Comparison of ENCODE assay signal across 23 mouse cellular contexts in genomic region chr6:99892204-99892603, GRCm38 (mm10).
DNase-seq lines count a peak whose midpoint lies in the region; ATAC-seq and TF ChIP-seq lines count a peak whose summit lies in the region.
"Had no signal": no experiment of that assay in that cellular context is flagged by ENCODE, and none has a peak within 500 bp of the region (broad histone marks: within the 10 kb centered on the region; RNA-seq: fewer than 3 reads in every experiment).

No protein-coding gene starts in this region.

- WGBS in hindbrain, postnatal 0 days = 65% methylated on average over 9 of the region's 9 CpGs
- 80% methylated on average over 9 of the region's 9 CpGs for WGBS in hindbrain, embryonic 14.5 days
- WGBS in midbrain, postnatal 0 days = 88% methylated on average over 9 of the region's 9 CpGs
- 93% methylated on average over 9 of the region's 9 CpGs for WGBS in midbrain, embryonic 13.5 days

- TF ChIP-seq EP300 in ES-Bruce4 (IDR thresholded peaks at IDR 0.05; ENCODE audit: insufficient read depth, low read depth, low read length) = no peak

- H3K4me1 ChIP-seq in hindbrain, postnatal 0 days (ENCODE audit: insufficient read depth, low read length) = no peaks in the 10 kb centered on the region
- H3K4me1 ChIP-seq in hindbrain, embryonic 14.5 days (replicated peaks; ENCODE audit: control insufficient read depth, insufficient read depth, low read length) = no peaks in the 10 kb centered on the region
- 0 out of 2 replicates have a peak, but pooled peaks cover 2% of the 10 kb centered on the region for H3K4me1 ChIP-seq in midbrain, postnatal 0 days (ENCODE audit: insufficient read depth, low read length)
- peaks cover 10% of the 10 kb centered on the region for H3K4me1 ChIP-seq in midbrain, embryonic 13.5 days (replicated peaks)
- peaks cover 10% of the 10 kb centered on the region for H3K4me1 ChIP-seq in ES-Bruce4 (ENCODE audit: control insufficient read depth, insufficient read depth, low read length)

- no peak overlapping the region for H3K9ac ChIP-seq in hindbrain, postnatal 0 days (replicated peaks; ENCODE audit: low read length)
- H3K9ac ChIP-seq in hindbrain, embryonic 14.5 days = no peak overlapping the region
- H3K9ac ChIP-seq in midbrain, postnatal 0 days (replicated peaks; ENCODE audit: low read length, poor library complexity, severe bottlenecking) = no peak overlapping the region
- H3K9ac ChIP-seq in midbrain, embryonic 13.5 days (replicated peaks) = no peak overlapping the region
- no peak overlapping the region for H3K9ac ChIP-seq in ES-Bruce4 (ENCODE audit: low read depth, poor library complexity, severe bottlenecking)
- H3K9ac ChIP-seq: embryonic facial prominence, embryonic 13.5 days; embryonic facial prominence, embryonic 15.5 days; forebrain, embryonic 12.5 days had no signal

- ATAC-seq in hindbrain, postnatal 0 days = no peak
- no peak for ATAC-seq in hindbrain, embryonic 14.5 days (ENCODE audit: low FRiP score)
- no peak for ATAC-seq in midbrain, postnatal 0 days (ENCODE audit: low FRiP score)
- ATAC-seq in midbrain, embryonic 13.5 days = no peak
- ATAC-seq: forebrain, embryonic 14.5 days; forebrain, embryonic 16.5 days had no signal

- no peak for TF ChIP-seq POLR2A in ES-Bruce4 (IDR thresholded peaks at IDR 0.05; ENCODE audit: insufficient read depth, low read length)

- H3K9me3 ChIP-seq in hindbrain, postnatal 0 days (ENCODE audit: low read length) = no peaks in the 10 kb centered on the region
- H3K9me3 ChIP-seq in hindbrain, embryonic 14.5 days (ENCODE audit: control insufficient read depth, low read length) = no peaks in the 10 kb centered on the region
- H3K9me3 ChIP-seq in midbrain, postnatal 0 days (ENCODE audit: low read length) = no peaks in the 10 kb centered on the region
- no peaks in the 10 kb centered on the region for H3K9me3 ChIP-seq in midbrain, embryonic 13.5 days
- peaks cover 5% of the 10 kb centered on the region; the same call in 1 of the 2 replicates for H3K9me3 ChIP-seq in ES-Bruce4 (replicated peaks; ENCODE audit: control insufficient read depth, insufficient read depth, low read length, poor library complexity, severe bottlenecking)
- H3K9me3 ChIP-seq: embryonic facial prominence, embryonic 13.5 days; embryonic facial prominence, embryonic 15.5 days; forebrain, embryonic 10.5 days; forebrain, embryonic 12.5 days had no signal

- TF ChIP-seq CTCF in hindbrain, postnatal 0 days (IDR thresholded peaks at IDR 0.05; ENCODE audit: low read depth) = no peak
- TF ChIP-seq CTCF in midbrain, postnatal 0 days (IDR thresholded peaks at IDR 0.05) = no peak
- no peak for TF ChIP-seq CTCF in ES-Bruce4 (IDR thresholded peaks at IDR 0.05; ENCODE audit: low read depth, low read length)

- H3K27ac ChIP-seq in hindbrain, postnatal 0 days = no peak overlapping the region
- no peak overlapping the region for H3K27ac ChIP-seq in hindbrain, embryonic 14.5 days
- no peak overlapping the region for H3K27ac ChIP-seq in midbrain, postnatal 0 days (ENCODE audit: low read depth, low read length)
- H3K27ac ChIP-seq in midbrain, embryonic 13.5 days = no peak overlapping the region
- 0 out of 2 replicates have a peak overlapping the region, but pooled peaks have one; percentile 7 for H3K27ac ChIP-seq in ES-Bruce4 (ENCODE audit: insufficient read depth, low read length)
- H3K27ac ChIP-seq: embryonic facial prominence, embryonic 13.5 days; embryonic facial prominence, embryonic 15.5 days; forebrain, embryonic 10.5 days; forebrain, embryonic 12.5 days had no signal

- H3K36me3 ChIP-seq in hindbrain, postnatal 0 days (ENCODE audit: insufficient read depth, low read length) = no peaks in the 10 kb centered on the region
- no peaks in the 10 kb centered on the region for H3K36me3 ChIP-seq in hindbrain, embryonic 14.5 days (replicated peaks; ENCODE audit: control insufficient read depth, insufficient read depth)
- no peaks in the 10 kb centered on the region for H3K36me3 ChIP-seq in midbrain, postnatal 0 days (ENCODE audit: insufficient read depth, low read length)
- no peaks in the 10 kb centered on the region for H3K36me3 ChIP-seq in midbrain, embryonic 13.5 days
- H3K36me3 ChIP-seq in ES-Bruce4 (ENCODE audit: control insufficient read depth, insufficient read depth, low read length, poor library complexity, severe bottlenecking) = no peaks in the 10 kb centered on the region
- H3K36me3 ChIP-seq: embryonic facial prominence, embryonic 13.5 days; embryonic facial prominence, embryonic 15.5 days; forebrain, embryonic 10.5 days; forebrain, embryonic 12.5 days had no signal

- peak; percentile 32 for DNase-seq in hindbrain, postnatal 0 days (ENCODE audit: low spot score)
- no peak for DNase-seq in hindbrain, embryonic 14.5 days (ENCODE audit: low spot score)
- DNase-seq in kidney, adult 18-20 months = peak; percentile 13
- DNase-seq in kidney, postnatal 10 days = no peak
- DNase-seq in midbrain, postnatal 0 days (ENCODE audit: low spot score) = peak; percentile 24
- no peak for DNase-seq in ovary, adult 18-20 months (ENCODE audit: low spot score)
- DNase-seq: adrenal gland, adult 2 months; adrenal gland, postnatal 10 days; adrenal gland, postnatal 25 days; cerebellum, adult 11 months; cerebellum, adult 18-20 months; cerebellum, adult 8-10 months; cerebellum, postnatal 36 days; embryo, embryonic 11 days had no signal

- H3K27me3 ChIP-seq in hindbrain, postnatal 0 days (ENCODE audit: insufficient read depth, low read length) = 0 out of 2 replicates have a peak, but pooled peaks cover 4% of the 10 kb centered on the region
- no peaks in the 10 kb centered on the region for H3K27me3 ChIP-seq in hindbrain, embryonic 14.5 days (ENCODE audit: control insufficient read depth, insufficient read depth, low read length)
- H3K27me3 ChIP-seq in midbrain, postnatal 0 days (ENCODE audit: insufficient read depth, low read length) = peaks cover 6% of the 10 kb centered on the region; the same call in 1 of the 2 replicates
- H3K27me3 ChIP-seq in midbrain, embryonic 13.5 days = peaks cover 27% of the 10 kb centered on the region; the same call in 1 of the 2 replicates
- no peaks in the 10 kb centered on the region for H3K27me3 ChIP-seq in ES-Bruce4 (ENCODE audit: control insufficient read depth, insufficient read depth, low read length, poor library complexity, severe bottlenecking)

- H3K4me2 ChIP-seq in hindbrain, postnatal 0 days (ENCODE audit: low read depth, low read length) = no peak overlapping the region
- H3K4me2 ChIP-seq in hindbrain, embryonic 14.5 days (replicated peaks) = no peak overlapping the region
- no peak overlapping the region for H3K4me2 ChIP-seq in midbrain, postnatal 0 days (ENCODE audit: low read depth, low read length, poor library complexity, severe bottlenecking)
- H3K4me2 ChIP-seq in midbrain, embryonic 13.5 days (replicated peaks) = no peak overlapping the region
- H3K4me2 ChIP-seq: embryonic facial prominence, embryonic 13.5 days; embryonic facial prominence, embryonic 15.5 days; forebrain, embryonic 12.5 days had no signal

- no peak overlapping the region for H3K4me3 ChIP-seq in hindbrain, postnatal 0 days (ENCODE audit: low read length)
- no peak overlapping the region for H3K4me3 ChIP-seq in hindbrain, embryonic 14.5 days (replicated peaks; ENCODE audit: low read length)
- H3K4me3 ChIP-seq in midbrain, postnatal 0 days (ENCODE audit: low read depth, low read length) = no peak overlapping the region
- no peak overlapping the region for H3K4me3 ChIP-seq in midbrain, embryonic 13.5 days (replicated peaks)
- H3K4me3 ChIP-seq in ES-Bruce4 (ENCODE audit: low read depth, low read length) = no peak overlapping the region
- H3K4me3 ChIP-seq: embryonic facial prominence, embryonic 13.5 days; embryonic facial prominence, embryonic 15.5 days; erythroblast, embryonic 14.5 days; forebrain, embryonic 10.5 days; forebrain, embryonic 12.5 days had no signal

Comparison
In these comparisons a context has a peak if more than half of its experiments do, and no peak if none do; other contexts are left out.
1. DNase-seq: peak in hindbrain, postnatal 0 days (single experiment), kidney, adult 18-20 months (single experiment) and midbrain, postnatal 0 days (single experiment); none in hindbrain, embryonic 14.5 days (single experiment), kidney, postnatal 10 days (single experiment) and ovary, adult 18-20 months (single experiment).